Mouse (Mus musculus): ENCODE measurements around the gene Natd1.

- TF ChIP-seq HCFC1 (IDR thresholded peaks at IDR 0.05; ENCODE audit: borderline replicate concordance, insufficient read depth, low read length) (no peak), CHD2 (IDR thresholded peaks at IDR 0.05; ENCODE audit: low read depth, low read length) (no peak), ZNF384 (IDR thresholded peaks at IDR 0.05; ENCODE audit: low read depth, low read length) (no peak), MAFK (IDR thresholded peaks at IDR 0.05; ENCODE audit: insufficient read depth, low read depth, low read length) (no peak), ZC3H11A (IDR thresholded peaks at IDR 0.05; ENCODE audit: borderline replicate concordance, low read depth, low read length) (no peak)
Measured at GRCm38 (mm10) chr11:60902001-60902400, 12.5 kb downstream of the Natd1 start.
